Mouse (Mus musculus) liver, embryonic 14.5 days (tissue): Measurements from ENCODE around the gene Olfr598.

ENCODE experiments used
- CTCF ChIP-seq: IDR thresholded peaks from 2 replicates; pipeline ENCODE4 v1.5.1; 2016; ENCODE audit warnings: antibody characterized with exemption, low read depth, control low read depth
- EP300 ChIP-seq: IDR thresholded peaks from 2 replicates; pipeline ENCODE4 v1.6.1; 2016; ENCODE audit warnings: antibody characterized with exemption, low read depth

GRCm38 (mm10) chr7:103323268-103323667, at the start of gene Olfr598:
- no peak for TF ChIP-seq CTCF
- TF ChIP-seq EP300, result no peak
